Mouse (Mus musculus) hindbrain, embryonic 14.5 days (tissue): ENCODE measurements at regions not wholly inside any gene's neighbourhood (a gene's known extent, or its start where the extent isn't known, plus 50 kb on each side); places are given as distances from the start of the nearest gene placed in this dataset.

Source experiments
- ATAC-seq: fragments of 200-750 bp; cut with Nextera tagmentation; 2 replicates; pipeline ENCODE4 v1.8.0; 2017; ENCODE audit warnings: moderate number of reproducible peaks, mild to moderate bottlenecking, moderate TSS enrichment, moderate library complexity; ENCODE audit not compliant: low FRiP score
- DNase-seq: peaks from one replicate; pipeline ENCODE4 v3.0.0-alpha.2; 2015; ENCODE audit warnings: low spot score
- H3K27ac ChIP-seq: fragments of 300-500 bp; sonication (generic); 2 replicates; pipeline ENCODE4 v1.5.1; 2014; ENCODE audit warnings: mild to moderate bottlenecking, moderate library complexity
- H3K27me3 ChIP-seq: fragments of 300-500 bp; sonication (generic); 2 replicates; pipeline ENCODE4 v1.6.1; 2014; ENCODE audit warnings: mild to moderate bottlenecking, low read length, mixed read lengths; ENCODE audit not compliant: control insufficient read depth, insufficient read depth
- H3K36me3 ChIP-seq: fragments of 300-500 bp; sonication (generic); replicated peaks from 2 replicates; pipeline ENCODE4 v1.6.1; 2014; ENCODE audit not compliant: control insufficient read depth, insufficient read depth
- H3K4me1 ChIP-seq: fragments of 300-500 bp; sonication (generic); replicated peaks from 2 replicates; pipeline ENCODE4 v1.6.1; 2014; ENCODE audit warnings: antibody characterized with exemption, low read length, mixed read lengths; ENCODE audit not compliant: control insufficient read depth, insufficient read depth
- H3K4me2 ChIP-seq: fragments of 300-500 bp; sonication (generic); replicated peaks from 2 replicates; pipeline ENCODE4 v1.6.1; 2014; ENCODE audit warnings: mild to moderate bottlenecking, moderate library complexity
- H3K4me3 ChIP-seq: fragments of 300-500 bp; sonication (generic); replicated peaks from 2 replicates; pipeline ENCODE4 v1.5.1; 2014; ENCODE audit warnings: mild to moderate bottlenecking, low read length
- H3K9ac ChIP-seq: fragments of 300-500 bp; sonication (generic); 2 replicates; pipeline ENCODE4 v1.6.1; 2014
- H3K9me3 ChIP-seq: fragments of 300-500 bp; sonication (generic); 2 replicates; pipeline ENCODE4 v1.6.1; 2016; ENCODE audit warnings: low read length; ENCODE audit not compliant: control insufficient read depth
- WGBS: fragments of 180-500 bp; shearing (Covaris S2); extraction: QIAGEN DNeasy Blood & Tissue Kit; methylation state at CpG from one replicate; pipeline ENCODE4 v1.1.7; 2014; 5-methylcytosine and 5-hydroxymethylcytosine counted together

DNA sequence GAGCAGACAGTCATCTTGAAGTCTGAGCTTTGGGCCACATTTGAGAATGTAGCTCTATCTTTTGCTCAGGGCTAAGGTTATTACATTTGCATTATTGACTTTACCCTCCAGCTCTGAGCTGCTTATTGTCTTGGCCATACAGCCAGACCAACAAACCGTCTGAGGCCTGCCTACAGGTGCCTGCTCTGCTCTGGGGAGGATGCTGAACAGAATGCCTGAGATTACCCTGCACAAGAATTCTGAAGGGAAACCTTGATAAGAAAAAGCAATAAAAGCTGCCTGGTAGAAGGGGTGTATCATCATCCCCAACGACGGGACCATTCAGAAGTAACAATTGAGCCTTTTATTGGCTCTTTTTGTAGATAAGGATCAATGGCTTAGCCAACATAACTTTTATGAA lies 119.9 kb downstream of the 1700020N01Rik start:
- no peaks in the 10 kb centered on the region for H3K4me1 ChIP-seq
- no peak for DNase-seq
- ATAC-seq = no peak
- no peaks in the 10 kb centered on the region for H3K36me3 ChIP-seq
- no peak overlapping the region for H3K9ac ChIP-seq
- no peaks in the 10 kb centered on the region for H3K27me3 ChIP-seq
- H3K27ac ChIP-seq = no peak overlapping the region
- 77% methylated on average over 3 of the region's 3 CpGs for whole genome bisulfite sequencing
- no peak overlapping the region for H3K4me3 ChIP-seq
- H3K4me2 ChIP-seq = no peak overlapping the region
- no peaks in the 10 kb centered on the region for H3K9me3 ChIP-seq

DNA sequence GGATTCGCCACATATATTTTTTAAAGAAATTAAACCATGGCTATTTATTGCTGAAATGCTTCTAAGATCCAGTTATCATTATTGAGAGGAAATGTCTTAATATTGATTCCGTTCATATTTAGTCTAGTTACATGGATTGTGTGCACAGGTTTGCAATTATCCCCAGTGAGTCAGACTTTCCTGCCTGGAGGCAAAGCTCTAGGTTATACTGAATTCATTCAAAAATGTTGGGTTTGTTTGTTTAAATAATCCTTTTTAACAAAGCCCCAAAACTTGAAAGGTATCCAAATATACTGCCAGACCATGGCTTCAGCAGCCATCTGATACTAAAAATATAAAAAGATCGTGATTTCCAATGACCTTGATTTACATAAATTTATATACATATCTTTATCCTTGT lies 122.5 kb downstream of the 1700020N01Rik start:
- no peak for ATAC-seq
- H3K4me3 ChIP-seq = no peak overlapping the region
- WGBS = 93% methylated on average over 3 of the region's 3 CpGs
- no peaks in the 10 kb centered on the region for H3K36me3 ChIP-seq
- no peak for DNase-seq
- no peaks in the 10 kb centered on the region for H3K27me3 ChIP-seq
- H3K4me1 ChIP-seq = no peaks in the 10 kb centered on the region
- H3K4me2 ChIP-seq = no peak overlapping the region
- no peaks in the 10 kb centered on the region for H3K9me3 ChIP-seq
- no peak overlapping the region for H3K27ac ChIP-seq
- H3K9ac ChIP-seq = no peak overlapping the region

DNA sequence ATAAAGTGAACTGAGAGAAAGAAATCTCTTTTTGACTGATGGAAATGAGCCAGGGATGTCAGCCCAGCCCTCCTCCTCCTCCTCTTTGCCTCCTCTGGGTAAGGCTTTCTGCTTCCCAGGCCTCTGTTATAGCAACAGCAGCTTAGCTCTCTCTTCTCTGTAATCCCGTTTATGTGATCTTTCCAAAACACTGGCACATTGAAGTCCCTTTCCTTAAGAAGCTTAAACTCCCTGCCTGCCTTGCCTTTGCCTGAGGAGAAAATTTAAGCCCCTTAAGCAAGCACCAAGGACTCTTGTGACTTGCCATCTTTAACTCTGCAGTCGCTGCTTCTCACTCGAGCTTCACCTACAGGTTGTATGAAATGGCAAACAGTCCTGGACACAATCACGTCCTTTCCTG lies 125.2 kb downstream of the 1700020N01Rik start:
- ATAC-seq (no peak), DNase-seq (no peak)
- Histone ChIP-seq H3K36me3 (no peaks in the 10 kb centered on the region), H3K4me3 (no peak overlapping the region), H3K4me2 (no peak overlapping the region), H3K27me3 (no peaks in the 10 kb centered on the region), H3K9ac (no peak overlapping the region), H3K9me3 (no peaks in the 10 kb centered on the region), H3K27ac (no peak overlapping the region), H3K4me1 (no peaks in the 10 kb centered on the region)
- 60% methylated on average over 4 of the region's 4 CpGs for WGBS

DNA sequence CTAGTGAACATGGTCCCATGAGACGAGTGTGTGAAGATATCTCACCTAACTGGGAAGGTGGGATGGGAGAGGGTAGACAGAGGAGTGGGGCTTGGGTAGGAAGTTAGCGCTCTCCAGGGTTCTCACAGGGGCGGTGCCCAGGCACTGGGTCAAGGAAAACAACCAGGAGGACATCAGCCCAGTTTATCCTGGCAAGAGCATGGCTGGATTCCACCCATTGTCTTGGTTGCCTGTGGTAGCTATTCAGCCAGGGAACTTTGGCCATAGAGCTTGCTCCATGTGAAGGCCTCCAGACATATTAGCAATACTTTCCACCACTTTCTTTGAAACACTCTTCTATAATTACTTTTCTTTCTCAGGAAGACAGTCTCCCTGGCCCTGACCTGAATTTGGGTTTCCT lies 131.4 kb downstream of the 1700020N01Rik start:
- Histone ChIP-seq H3K4me1 (no peaks in the 10 kb centered on the region), H3K4me2 (no peak overlapping the region), H3K4me3 (no peak overlapping the region), H3K9me3 (no peaks in the 10 kb centered on the region), H3K9ac (no peak overlapping the region), H3K27me3 (no peaks in the 10 kb centered on the region), H3K27ac (no peak overlapping the region), H3K36me3 (no peaks in the 10 kb centered on the region)
- ATAC-seq (no peak), DNase-seq (no peak)
- WGBS = 92% methylated on average over 3 of the region's 3 CpGs

DNA sequence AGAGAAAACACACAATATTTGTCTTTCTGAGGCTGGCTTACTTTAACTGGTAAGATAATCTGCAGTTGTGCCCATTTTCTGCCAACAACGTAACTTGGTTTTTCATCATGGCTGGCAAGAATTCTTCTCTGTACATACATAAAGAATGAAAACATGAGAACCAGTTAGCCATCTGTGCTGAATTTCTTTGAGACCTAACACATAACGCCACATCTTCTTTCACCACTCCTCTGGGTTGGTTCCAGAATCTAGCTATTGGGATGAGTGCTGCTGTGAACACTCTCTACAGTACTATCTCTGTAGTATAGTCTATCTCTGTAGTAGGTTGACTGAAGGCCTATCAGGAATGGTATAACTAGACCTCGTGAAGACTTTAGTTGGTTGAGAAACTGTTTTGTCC lies 132.1 kb downstream of the 1700020N01Rik start:
- Histone ChIP-seq H3K36me3 (no peaks in the 10 kb centered on the region), H3K9me3 (no peaks in the 10 kb centered on the region), H3K9ac (no peak overlapping the region), H3K4me2 (no peak overlapping the region), H3K27ac (no peak overlapping the region), H3K4me1 (no peaks in the 10 kb centered on the region), H3K4me3 (no peak overlapping the region), H3K27me3 (no peaks in the 10 kb centered on the region)
- no peak for DNase-seq
- no peak for ATAC-seq
- WGBS = 94% methylated on average over 3 of the region's 3 CpGs

DNA sequence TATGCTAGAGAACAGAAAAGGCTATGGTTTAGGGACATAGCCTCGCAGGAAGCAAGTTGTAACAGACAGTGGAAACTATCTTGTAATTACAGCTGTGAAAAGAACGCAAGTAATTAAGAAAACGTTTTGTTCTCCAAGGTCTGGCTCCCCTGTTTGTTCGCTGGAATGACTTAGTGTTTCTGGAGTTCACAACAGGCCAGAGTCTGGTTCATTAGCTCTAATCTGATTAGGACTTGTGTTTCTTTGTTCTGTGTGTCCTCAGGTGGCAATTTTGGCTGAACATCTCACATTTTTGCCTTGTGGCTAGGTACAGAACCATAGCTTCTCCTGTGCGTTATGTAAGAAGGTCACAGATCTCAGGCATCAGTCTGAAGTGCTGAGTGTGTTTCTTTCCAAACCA lies 141.7 kb upstream of the Sgk1 start:
- no peaks in the 10 kb centered on the region for H3K36me3 ChIP-seq
- H3K4me1 ChIP-seq = no peaks in the 10 kb centered on the region
- no peaks in the 10 kb centered on the region for H3K27me3 ChIP-seq
- no peaks in the 10 kb centered on the region for H3K9me3 ChIP-seq
- H3K4me2 ChIP-seq = no peak overlapping the region
- H3K27ac ChIP-seq = no peak overlapping the region
- H3K4me3 ChIP-seq = no peak overlapping the region
- DNase-seq (no peak), ATAC-seq (no peak)
- H3K9ac ChIP-seq = no peak overlapping the region
- WGBS = 41% methylated on average over 5 of the region's 5 CpGs

DNA sequence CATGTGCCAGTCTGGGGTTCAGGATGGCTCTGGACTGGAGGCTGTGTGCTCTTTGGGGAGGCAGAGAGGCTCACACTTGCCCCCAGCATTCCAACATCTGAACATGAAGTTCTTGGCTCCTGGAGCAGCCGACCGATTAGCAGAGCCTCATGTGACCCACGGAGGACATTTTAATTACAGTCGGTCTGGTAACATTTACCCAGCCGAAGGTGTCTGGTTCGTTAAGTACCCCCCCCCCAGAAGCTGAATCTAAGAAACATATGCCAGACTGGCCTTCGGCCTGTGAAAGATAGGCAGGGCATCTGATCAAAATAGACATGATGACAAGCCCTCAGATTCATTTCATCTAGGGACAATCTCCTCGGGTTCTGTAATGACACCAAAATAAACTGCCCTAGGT lies 140.4 kb upstream of the Sgk1 start:
- H3K9ac ChIP-seq = no peak overlapping the region
- DNase-seq (no peak), ATAC-seq (no peak)
- H3K9me3 ChIP-seq = no peaks in the 10 kb centered on the region
- no peaks in the 10 kb centered on the region for H3K36me3 ChIP-seq
- no peaks in the 10 kb centered on the region for H3K4me1 ChIP-seq
- H3K4me3 ChIP-seq = no peak overlapping the region
- H3K27ac ChIP-seq = no peak overlapping the region
- no peaks in the 10 kb centered on the region for H3K27me3 ChIP-seq
- H3K4me2 ChIP-seq = no peak overlapping the region
- 53% methylated on average over 8 of the region's 8 CpGs for WGBS

DNA sequence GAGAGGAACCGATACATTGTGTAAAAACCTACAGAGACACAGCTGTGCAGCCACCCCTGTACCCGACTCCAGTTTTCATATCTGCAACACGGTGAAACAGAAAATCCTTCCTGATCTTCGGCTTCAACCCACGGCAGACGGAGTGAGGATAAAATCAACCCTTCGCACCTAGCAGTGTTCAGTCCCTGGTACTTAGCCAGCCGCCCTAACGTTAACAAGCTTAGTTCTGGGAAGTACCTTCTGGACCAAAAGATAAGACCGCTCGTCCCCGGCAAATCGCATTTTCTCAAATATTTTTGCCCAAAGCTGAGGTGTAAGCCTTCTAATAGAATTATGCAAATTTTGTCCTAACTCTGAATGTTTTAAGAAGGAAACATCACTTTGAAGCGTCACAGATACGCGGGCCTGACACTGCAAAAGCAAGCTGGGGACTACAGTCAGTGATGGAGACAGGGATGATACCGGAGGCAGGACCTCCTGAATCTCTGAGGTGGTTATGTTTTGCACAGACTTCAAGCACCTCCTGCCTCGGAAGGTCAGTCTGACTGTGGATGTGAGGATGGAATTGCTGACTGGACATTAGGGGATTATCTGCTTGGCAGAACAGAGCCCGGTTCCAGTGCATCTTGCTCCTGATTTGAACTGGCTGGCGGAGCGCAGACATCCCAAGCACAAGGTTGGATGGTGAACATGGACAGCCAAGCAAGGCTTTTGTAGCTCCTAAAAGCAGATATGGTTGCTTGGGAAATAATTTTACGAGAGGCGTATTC lies 139.8 kb upstream of the Sgk1 start:
- no peaks in the 10 kb centered on the region for H3K4me1 ChIP-seq
- H3K4me2 ChIP-seq = no peak overlapping the region
- H3K27ac ChIP-seq = no peak overlapping the region
- no peak overlapping the region for H3K4me3 ChIP-seq
- whole genome bisulfite sequencing = 90% methylated on average over 23 of the region's 23 CpGs
- H3K36me3 ChIP-seq = no peaks in the 10 kb centered on the region
- no peak for ATAC-seq
- H3K27me3 ChIP-seq = no peaks in the 10 kb centered on the region
- no peaks in the 10 kb centered on the region for H3K9me3 ChIP-seq
- no peak for DNase-seq
- H3K9ac ChIP-seq = no peak overlapping the region

DNA sequence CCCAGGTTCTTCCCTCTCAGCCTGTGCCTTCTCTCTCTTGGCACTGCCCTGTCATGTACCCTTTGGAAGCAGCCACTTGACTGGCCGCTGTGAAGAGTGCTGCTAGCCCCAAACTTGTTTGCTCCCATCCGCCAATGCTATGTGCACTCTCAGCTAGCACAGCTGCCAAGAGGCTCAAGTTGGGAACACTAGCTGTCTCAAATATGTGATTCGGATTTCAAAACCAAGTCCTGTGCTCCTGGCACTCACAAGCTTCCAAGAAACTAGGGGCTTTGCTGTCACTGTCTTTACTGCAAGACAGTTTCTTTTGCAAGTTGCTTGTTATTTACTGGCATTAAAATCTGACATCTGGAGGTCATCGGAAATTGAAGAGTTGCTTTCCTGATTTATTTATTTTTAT lies 138.6 kb upstream of the Sgk1 start:
- Histone ChIP-seq H3K4me1 (no peaks in the 10 kb centered on the region), H3K27me3 (no peaks in the 10 kb centered on the region), H3K9ac (no peak overlapping the region), H3K36me3 (no peaks in the 10 kb centered on the region), H3K9me3 (no peaks in the 10 kb centered on the region), H3K27ac (no peak overlapping the region), H3K4me2 (no peak overlapping the region), H3K4me3 (no peak overlapping the region)
- WGBS = 89% methylated on average over 4 of the region's 4 CpGs
- ATAC-seq = no peak
- no peak for DNase-seq
